Mouse (Mus musculus) midbrain, embryonic 11.5 days (tissue): Measurements from ENCODE around the gene Vcl. TPM values are rescaled to one million over a fixed set of nuclear protein-coding genes. Genes with fewer than 3 reads are reported as not detected.
A peak's percentile ranks its signal among the peaks of the same experiment; 100 is the strongest.

Experiments
- ATAC-seq: fragments of 200-750 bp; cut with Nextera tagmentation; 2 replicates; pipeline ENCODE4 v1.8.0; 2017; ENCODE audit warnings: moderate TSS enrichment, moderate library complexity; ENCODE audit not compliant: low FRiP score
- DNase-seq: peaks from one replicate; pipeline ENCODE4 v3.0.0; 2015; ENCODE audit warnings: low spot score; ENCODE audit errors: missing footprints
- H3K27ac ChIP-seq: fragments of 300-500 bp; sonication (generic); 2 replicates; pipeline ENCODE4 v1.5.1; 2014; ENCODE audit warnings: low read depth, low read length
- H3K27me3 ChIP-seq: fragments of 300-500 bp; sonication (generic); 2 replicates; pipeline ENCODE4 v1.6.1; 2014; ENCODE audit warnings: mild to moderate bottlenecking, low read length, moderate library complexity, mixed read lengths; ENCODE audit not compliant: control insufficient read depth, insufficient read depth
- H3K36me3 ChIP-seq: fragments of 300-500 bp; sonication (generic); 2 replicates; pipeline ENCODE4 v1.6.1; 2014; ENCODE audit warnings: mild to moderate bottlenecking, low read length, moderate library complexity, mixed read lengths; ENCODE audit not compliant: control insufficient read depth, insufficient read depth
- H3K4me1 ChIP-seq: fragments of 300-500 bp; sonication (generic); 2 replicates; pipeline ENCODE4 v1.6.1; 2014; ENCODE audit warnings: low read length; ENCODE audit not compliant: control insufficient read depth, insufficient read depth
- H3K4me2 ChIP-seq: fragments of 300-500 bp; sonication (generic); 2 replicates; pipeline ENCODE4 v1.6.1; 2014; ENCODE audit warnings: mild to moderate bottlenecking, moderate library complexity
- H3K4me3 ChIP-seq: fragments of 300-500 bp; sonication (generic); 2 replicates; pipeline ENCODE4 v1.5.1; 2014; ENCODE audit warnings: low read depth, low read length
- H3K9ac ChIP-seq: fragments of 300-500 bp; sonication (generic); 2 replicates; pipeline ENCODE4 v1.6.1; 2014; ENCODE audit warnings: low read length
- H3K9me3 ChIP-seq: fragments of 300-500 bp; sonication (generic); 2 replicates; pipeline ENCODE4 v1.6.1; 2016; ENCODE audit warnings: low read length; ENCODE audit not compliant: control insufficient read depth
- WGBS: fragments of 180-500 bp; shearing (Covaris S2); extraction: QIAGEN DNeasy Blood & Tissue Kit; methylation state at CpG from one replicate; pipeline ENCODE4 v1.1.7; 2014; 5-methylcytosine and 5-hydroxymethylcytosine counted together
- polyA plus RNA-seq: library from polyadenylated mRNA; unstranded; fragments of >200 nt; fragmentation: Nextera tagmentation; extraction: Ambion mirVana; gene quantifications from 2 replicates; pipeline ENCODE4 v1.2.1, GENCODE M21; 2014

Gene Vcl
- polyA plus RNA-seq, 1 experiment from 2014 or later, result 27.0 TPM

- 0 out of 2 replicates have a peak, but pooled peaks have one; percentile 48 for ATAC-seq
- Histone ChIP-seq H3K9me3 (no peaks in the 10 kb centered on the region), H3K27ac (no peak overlapping the region), H3K4me1 (no peaks in the 10 kb centered on the region), H3K36me3 (peaks cover 2% of the 10 kb centered on the region; the same call in 1 of the 2 replicates), H3K9ac (no peak overlapping the region), H3K4me2 (no peak overlapping the region), H3K27me3 (no peaks in the 10 kb centered on the region), H3K4me3 (no peak overlapping the region)
- WGBS, result 44% methylated on average over 3 of the region's 3 CpGs
- peak; percentile 92 for DNase-seq
Observed at GRCm38 (mm10) chr14:21018977-21019376, 89.8 kb downstream of the Vcl start.

GRCm38 (mm10) chr14:21020435-21020834 lies 91.2 kb downstream of the Vcl start:
- WGBS, result 89% methylated on average over 8 of the region's 8 CpGs
- Histone ChIP-seq H3K9ac (no peak overlapping the region), H3K4me3 (no peak overlapping the region), H3K4me2 (no peak overlapping the region), H3K36me3 (peaks cover 2% of the 10 kb centered on the region; the same call in 1 of the 2 replicates), H3K4me1 (no peaks in the 10 kb centered on the region), H3K9me3 (no peaks in the 10 kb centered on the region), H3K27ac (no peak overlapping the region), H3K27me3 (no peaks in the 10 kb centered on the region)
- DNase-seq (no peak), ATAC-seq (no peak)

- H3K4me1 ChIP-seq, result no peaks in the 10 kb centered on the region
- H3K36me3 ChIP-seq, result peaks cover 2% of the 10 kb centered on the region; the same call in 1 of the 2 replicates
- no peak overlapping the region for H3K4me2 ChIP-seq
- no peak for ATAC-seq
- H3K9ac ChIP-seq, result no peak overlapping the region
- no peaks in the 10 kb centered on the region for H3K9me3 ChIP-seq
- no peak overlapping the region for H3K27ac ChIP-seq
- DNase-seq, result peak; percentile 62
- H3K27me3 ChIP-seq, result no peaks in the 10 kb centered on the region
- no peak overlapping the region for H3K4me3 ChIP-seq
Observed at GRCm38 (mm10) chr14:21027542-21027941, 98.3 kb downstream of the Vcl start.

GRCm38 (mm10) chr14:21029025-21029659 lies 99.9 kb downstream of the Vcl start:
- peaks cover 2% of the 10 kb centered on the region; the same call in 1 of the 2 replicates for H3K36me3 ChIP-seq
- ATAC-seq, result no peak
- no peak for DNase-seq
- H3K4me1 ChIP-seq, result no peaks in the 10 kb centered on the region
- H3K9me3 ChIP-seq, result no peaks in the 10 kb centered on the region
- no peak overlapping the region for H3K4me3 ChIP-seq
- H3K27me3 ChIP-seq, result no peaks in the 10 kb centered on the region
- no peak overlapping the region for H3K27ac ChIP-seq
- WGBS, result 88% methylated on average over 11 of the region's 11 CpGs
- H3K4me2 ChIP-seq, result no peak overlapping the region
- no peak overlapping the region for H3K9ac ChIP-seq

- Histone ChIP-seq H3K27ac (no peak overlapping the region), H3K4me3 (no peak overlapping the region), H3K36me3 (peaks cover 2% of the 10 kb centered on the region; the same call in 1 of the 2 replicates), H3K9ac (no peak overlapping the region), H3K27me3 (no peaks in the 10 kb centered on the region), H3K4me2 (no peak overlapping the region), H3K9me3 (no peaks in the 10 kb centered on the region), H3K4me1 (no peaks in the 10 kb centered on the region)
- DNase-seq, result peak; percentile 82
- WGBS, result 81% methylated on average over 6 of the region's 6 CpGs
- ATAC-seq, result no peak
Observed at GRCm38 (mm10) chr14:21031783-21032511, 102.7 kb downstream of the Vcl start.

- H3K36me3 ChIP-seq, result 0 out of 2 replicates have a peak, but pooled peaks cover 4% of the 10 kb centered on the region
- no peak overlapping the region for H3K4me3 ChIP-seq
- no peak overlapping the region for H3K9ac ChIP-seq
- H3K4me2 ChIP-seq, result no peak overlapping the region
- H3K27ac ChIP-seq, result no peak overlapping the region
- no peaks in the 10 kb centered on the region for H3K9me3 ChIP-seq
- DNase-seq (peak; percentile 8), ATAC-seq (no peak)
- no peaks in the 10 kb centered on the region for H3K4me1 ChIP-seq
- H3K27me3 ChIP-seq, result no peaks in the 10 kb centered on the region
- 88% methylated on average over 4 of the region's 4 CpGs for WGBS
Observed at GRCm38 (mm10) chr14:21034271-21034670, 105.1 kb downstream of the Vcl start.

- WGBS, result 96% methylated on average over 3 of the region's 3 CpGs
- H3K4me3 ChIP-seq, result no peak overlapping the region
- no peaks in the 10 kb centered on the region for H3K27me3 ChIP-seq
- no peaks in the 10 kb centered on the region for H3K4me1 ChIP-seq
- no peak overlapping the region for H3K4me2 ChIP-seq
- no peaks in the 10 kb centered on the region for H3K9me3 ChIP-seq
- no peak overlapping the region for H3K9ac ChIP-seq
- ATAC-seq, result no peak
- DNase-seq, result peak; percentile 64
- H3K36me3 ChIP-seq, result peaks cover 4% of the 10 kb centered on the region; the same call in 1 of the 2 replicates
- H3K27ac ChIP-seq, result no peak overlapping the region
Observed at GRCm38 (mm10) chr14:21034791-21035190, 105.6 kb downstream of the Vcl start.

- Histone ChIP-seq H3K9ac (no peak overlapping the region), H3K9me3 (no peaks in the 10 kb centered on the region), H3K27me3 (no peaks in the 10 kb centered on the region), H3K4me1 (no peaks in the 10 kb centered on the region), H3K4me3 (no peak overlapping the region), H3K4me2 (no peak overlapping the region), H3K36me3 (peaks cover 2% of the 10 kb centered on the region; the same call in 1 of the 2 replicates), H3K27ac (no peak overlapping the region)
- peak; percentile 45 for DNase-seq
- WGBS, result 92% methylated on average over 12 of the region's 12 CpGs
- no peak for ATAC-seq
Observed at GRCm38 (mm10) chr14:21039077-21039476, 109.9 kb downstream of the Vcl start.

- Histone ChIP-seq H3K36me3 (peaks cover 2% of the 10 kb centered on the region; the same call in 1 of the 2 replicates), H3K27ac (no peak overlapping the region), H3K27me3 (no peaks in the 10 kb centered on the region), H3K9me3 (no peaks in the 10 kb centered on the region), H3K4me1 (no peaks in the 10 kb centered on the region), H3K4me3 (no peak overlapping the region), H3K9ac (no peak overlapping the region), H3K4me2 (no peak overlapping the region)
- DNase-seq (no peak), ATAC-seq (no peak)
- WGBS, result 87% methylated on average over 4 of the region's 4 CpGs
Observed at GRCm38 (mm10) chr14:21039623-21040022, 110.4 kb downstream of the Vcl start.
